Mouse (Mus musculus) frontal cortex, adult (tissue): ENCODE measurements at regions not wholly inside any gene's neighbourhood (a gene's known extent, or its start where the extent isn't known, plus 50 kb on each side); places are given as distances from the start of the nearest gene placed in this dataset.

Experiments
- ATAC-seq: cut with Nextera tagmentation; 2 replicates; pipeline ENCODE4 v1.9.2; 2017; ENCODE audit warnings: mild to moderate bottlenecking, moderate library complexity, mixed read lengths; ENCODE audit not compliant: low TSS enrichment

DNA sequence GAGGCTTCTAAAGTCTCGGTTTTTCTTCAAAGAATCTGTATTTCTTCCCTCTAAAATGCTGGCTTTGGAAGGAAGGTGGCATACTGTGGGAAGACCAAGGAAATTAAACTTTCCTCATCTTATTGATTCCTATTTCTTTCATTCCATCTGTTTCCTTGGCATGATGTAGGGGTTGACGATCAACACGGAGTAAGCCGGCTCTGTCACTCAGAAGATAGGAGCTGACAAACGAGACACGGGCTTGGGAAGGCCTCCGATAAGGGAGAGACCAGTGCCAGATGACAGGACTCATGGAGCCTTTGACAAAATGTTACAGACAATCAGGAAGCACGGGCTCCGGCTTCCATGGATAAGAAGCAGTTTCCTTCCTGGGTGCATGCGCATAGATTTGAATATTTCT is 101.4 kb upstream of the Hsfy2 start:
- peak; percentile 52 for ATAC-seq

DNA sequence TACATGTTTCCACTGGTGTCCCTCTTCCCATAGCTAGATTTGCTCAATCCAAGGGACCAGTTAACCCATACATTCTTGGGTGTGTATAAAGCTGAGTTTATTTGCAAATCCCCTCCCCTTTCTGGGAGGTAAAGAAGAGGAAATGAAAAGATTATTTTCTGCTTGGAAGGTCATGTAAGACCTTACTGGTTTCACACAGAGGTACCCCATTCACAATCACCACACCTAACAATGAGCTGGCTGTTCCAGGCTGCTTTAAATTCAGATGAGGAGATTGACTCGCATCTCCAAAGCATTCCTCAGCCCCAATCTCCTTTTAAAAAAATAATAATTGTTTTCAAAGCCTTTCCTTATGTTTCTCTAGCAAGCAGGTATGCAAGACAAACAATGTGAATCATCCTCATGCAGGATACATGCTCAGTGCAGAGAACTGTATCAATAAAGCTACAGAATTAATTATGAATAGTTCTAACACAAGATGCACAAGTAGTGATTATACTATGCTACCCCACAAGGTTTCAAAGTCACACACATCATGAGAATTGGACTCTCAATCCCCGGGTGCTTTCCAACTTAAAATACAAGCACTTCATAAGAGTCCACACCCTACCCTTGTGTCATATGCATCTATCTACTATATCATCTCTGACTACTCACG is 89.1 kb upstream of the Hsfy2 start:
- no peak for ATAC-seq

DNA sequence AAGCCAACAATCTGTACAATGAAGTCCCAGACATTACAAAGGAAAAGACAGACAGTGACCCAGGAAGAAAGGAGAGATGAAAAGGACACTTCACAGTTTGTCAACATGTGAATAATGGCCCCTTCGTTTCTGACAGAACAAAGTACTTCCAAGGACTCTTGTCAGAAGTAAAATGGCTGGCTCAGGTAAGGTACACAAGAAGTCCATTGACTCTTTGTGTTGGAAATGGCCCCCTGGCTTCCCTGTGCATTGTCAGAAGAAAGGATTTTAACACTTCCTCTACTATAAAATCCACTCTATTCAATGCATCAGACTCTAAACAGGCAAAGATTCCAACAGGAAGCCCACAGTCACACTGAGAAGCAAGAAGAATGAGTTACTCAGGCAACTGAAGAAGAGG is 86.4 kb upstream of the Hsfy2 start:
- ATAC-seq: no peak

DNA sequence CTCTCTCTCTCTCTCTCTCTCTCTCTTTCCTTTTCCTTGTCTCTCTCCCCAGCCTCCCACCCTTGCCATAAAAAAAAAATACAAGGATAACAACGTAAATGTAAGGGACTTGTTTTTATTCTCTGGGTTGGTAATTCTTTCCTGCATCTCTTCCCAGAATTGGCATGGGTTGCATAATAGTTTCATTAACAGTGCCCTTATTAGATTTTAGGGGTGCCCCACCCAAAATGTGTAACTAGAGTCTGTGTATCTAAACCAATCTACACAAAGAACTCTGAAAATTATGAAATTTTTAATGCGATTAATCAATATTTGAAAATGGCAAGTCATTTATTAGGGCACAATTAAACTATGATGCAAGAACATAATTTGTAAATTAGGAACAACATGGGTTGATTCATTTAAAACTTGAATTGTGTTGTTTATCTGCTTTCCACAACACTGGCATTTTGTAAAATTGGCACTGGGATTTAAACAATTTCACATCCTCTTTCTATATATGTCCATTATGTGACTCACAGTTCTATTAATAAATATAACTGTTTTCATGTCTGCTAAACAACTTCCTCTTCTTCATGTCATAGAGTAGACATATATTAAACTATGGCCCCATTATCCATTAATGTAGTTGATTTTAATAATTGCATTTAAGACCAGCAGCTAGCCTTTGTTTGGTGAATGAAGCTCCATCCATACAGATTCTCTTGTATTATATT is 75.9 kb upstream of the Hsfy2 start:
- ATAC-seq: no peak

DNA sequence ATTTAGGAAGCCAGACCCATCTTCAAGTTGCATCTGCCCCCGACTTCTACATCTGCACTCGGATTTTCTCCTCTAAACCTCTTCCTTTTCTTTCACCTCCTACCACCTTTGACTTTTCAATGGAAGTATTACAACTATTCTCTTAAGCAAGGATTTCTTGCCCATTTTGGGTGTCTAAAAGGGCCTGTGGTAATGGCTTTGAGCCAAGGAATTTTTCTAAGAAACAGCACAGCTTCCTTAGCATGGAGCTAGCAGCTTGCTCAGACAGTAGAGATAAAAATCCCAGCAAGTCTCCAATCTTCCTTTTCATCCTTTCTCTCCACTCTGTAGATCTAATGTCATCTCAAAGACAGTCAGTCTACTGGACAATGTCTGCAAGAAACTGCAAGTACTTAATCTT is 63.2 kb upstream of the Hsfy2 start:
- ATAC-seq: no peak

DNA sequence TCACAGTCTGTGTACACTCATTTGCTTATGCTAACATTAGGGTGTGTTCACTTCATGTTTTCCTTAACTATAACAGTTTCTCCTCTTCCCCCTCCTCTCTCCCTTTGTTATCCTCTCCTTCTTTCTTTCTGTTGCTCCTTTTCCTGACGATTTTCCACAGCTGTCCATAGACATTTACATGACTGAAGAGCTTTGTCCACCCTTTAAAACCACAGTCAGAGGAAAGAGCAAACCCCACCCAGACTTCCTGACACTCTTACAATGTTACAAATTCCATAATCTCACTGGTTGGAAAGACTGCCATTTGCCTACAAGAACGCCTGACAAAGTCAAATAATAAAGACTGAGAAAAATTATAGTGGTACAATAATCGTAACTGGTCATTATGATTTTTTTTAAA is 60.3 kb upstream of the Hsfy2 start:
- ATAC-seq: no peak
